ENCODE assay signal across 8 mouse cellular contexts in genomic region chr5:76853549-76853948, GRCm38 (mm10). TPM values are rescaled to one million over a fixed set of nuclear protein-coding genes. Genes with fewer than 3 reads are reported as not detected.
A peak's percentile ranks its signal among the peaks of the same experiment; 100 is the strongest.
DNase-seq lines count a peak whose midpoint lies in the region; ATAC-seq lines count a peak whose summit lies in the region.

No protein-coding gene starts in this region.

- peak; percentile 76 for ATAC-seq in CD4-positive, CD25-positive, alpha-beta regulatory T cell, adult 4 months
- ATAC-seq in erythroblast, adult 5-6 weeks (replicated peaks; ENCODE audit: low FRiP score, poor library complexity, severe bottlenecking), result peak; percentile 83
- ATAC-seq in heart, embryonic 15.5 days (replicated peaks; ENCODE audit: insufficient number of reproducible peaks, insufficient read depth, low FRiP score, low read depth), result peak; percentile 70
- peak; percentile 80 for ATAC-seq in liver, embryonic 13.5 days (ENCODE audit: low read depth)
- peak; percentile 83 for ATAC-seq in neural tube, embryonic 11.5 days (ENCODE audit: insufficient read depth, low FRiP score, low TSS enrichment)
- peak; percentile 84 for ATAC-seq in stomach, embryonic 15.5 days (ENCODE audit: insufficient read depth, low FRiP score, low read depth)

- H3K9ac ChIP-seq in heart, embryonic 15.5 days, result no peak overlapping the region
- H3K9ac ChIP-seq in liver, embryonic 13.5 days, result no peak overlapping the region
- no peak overlapping the region for H3K9ac ChIP-seq in neural tube, embryonic 11.5 days (ENCODE audit: low read length)
- H3K9ac ChIP-seq in stomach, embryonic 15.5 days, result no peak overlapping the region

- H3K27ac ChIP-seq in heart, embryonic 15.5 days, result no peak overlapping the region
- H3K27ac ChIP-seq in liver, embryonic 13.5 days, result no peak overlapping the region
- no peak overlapping the region for H3K27ac ChIP-seq in neural tube, embryonic 11.5 days (ENCODE audit: low read depth, low read length)
- H3K27ac ChIP-seq in stomach, embryonic 15.5 days, result no peak overlapping the region

- H3K27me3 ChIP-seq in heart, embryonic 15.5 days, result peaks cover 20% of the 10 kb centered on the region
- H3K27me3 ChIP-seq in liver, embryonic 13.5 days, result peaks cover 38% of the 10 kb centered on the region
- peaks cover 21% of the 10 kb centered on the region for H3K27me3 ChIP-seq in neural tube, embryonic 11.5 days (ENCODE audit: control insufficient read depth, insufficient read depth, low read length)
- H3K27me3 ChIP-seq in stomach, embryonic 15.5 days (replicated peaks), result peaks cover 26% of the 10 kb centered on the region; the same call in 1 of the 2 replicates

- H3K36me3 ChIP-seq in heart, embryonic 15.5 days, result no peaks in the 10 kb centered on the region
- 0 out of 2 replicates have a peak, but pooled peaks cover 4% of the 10 kb centered on the region for H3K36me3 ChIP-seq in liver, embryonic 13.5 days
- H3K36me3 ChIP-seq in neural tube, embryonic 11.5 days (ENCODE audit: control insufficient read depth, insufficient read depth, low read length), result no peaks in the 10 kb centered on the region
- H3K36me3 ChIP-seq in stomach, embryonic 15.5 days, result no peaks in the 10 kb centered on the region

- H3K4me1 ChIP-seq in heart, embryonic 15.5 days (replicated peaks), result peaks cover 31% of the 10 kb centered on the region
- H3K4me1 ChIP-seq in liver, embryonic 13.5 days (replicated peaks), result peaks cover 15% of the 10 kb centered on the region
- H3K4me1 ChIP-seq in neural tube, embryonic 11.5 days (ENCODE audit: control insufficient read depth, insufficient read depth, low read length), result 0 out of 2 replicates have a peak, but pooled peaks cover 3% of the 10 kb centered on the region
- H3K4me1 ChIP-seq in stomach, embryonic 15.5 days, result peaks cover 13% of the 10 kb centered on the region; the same call in 1 of the 2 replicates

- H3K9me3 ChIP-seq in heart, embryonic 15.5 days (replicated peaks), result no peaks in the 10 kb centered on the region
- H3K9me3 ChIP-seq in liver, embryonic 13.5 days (replicated peaks), result no peaks in the 10 kb centered on the region
- no peaks in the 10 kb centered on the region for H3K9me3 ChIP-seq in neural tube, embryonic 11.5 days (ENCODE audit: control insufficient read depth, low read length)
- no peaks in the 10 kb centered on the region for H3K9me3 ChIP-seq in stomach, embryonic 15.5 days

- H3K4me2 ChIP-seq in heart, embryonic 15.5 days, result no peak overlapping the region
- H3K4me2 ChIP-seq in liver, embryonic 13.5 days, result no peak overlapping the region
- H3K4me2 ChIP-seq in neural tube, embryonic 11.5 days (ENCODE audit: low read depth), result no peak overlapping the region
- no peak overlapping the region for H3K4me2 ChIP-seq in stomach, embryonic 15.5 days

- no peak overlapping the region for H3K4me3 ChIP-seq in heart, embryonic 15.5 days
- no peak overlapping the region for H3K4me3 ChIP-seq in liver, embryonic 13.5 days (replicated peaks)
- H3K4me3 ChIP-seq in neural tube, embryonic 11.5 days (ENCODE audit: low read depth, low read length), result no peak overlapping the region
- H3K4me3 ChIP-seq in stomach, embryonic 15.5 days (replicated peaks), result no peak overlapping the region

- DNase-seq in brain, adult 2 months (ENCODE audit: low read depth, low spot score), result peak; percentile 74
- DNase-seq in kidney, postnatal 25 days, result peak; percentile 80 to 86
- DNase-seq in liver, embryonic 13.5 days, result peak; percentile 61
- peak; percentile 88 for DNase-seq in neural tube, embryonic 11.5 days (ENCODE audit: low spot score)

- 14% methylated on average over 10 of the region's 10 CpGs for WGBS in heart, embryonic 15.5 days
- 10% methylated on average over 10 of the region's 10 CpGs for WGBS in liver, embryonic 13.5 days (ENCODE audit: insufficient replicate concordance)
- WGBS in neural tube, embryonic 11.5 days, result 18% methylated on average over 10 of the region's 10 CpGs
- WGBS in stomach, embryonic 15.5 days, result 16% methylated on average over 10 of the region's 10 CpGs

RNA-seq across cellular contexts. Expression of gene Aasdh, which starts 51.8 kb away (rescaled TPM):
- 10 to 100 TPM; 17.2 to 24.9 TPM for polyA plus RNA-seq in CD4-positive, CD25-positive, alpha-beta regulatory T cell, adult 4 months (2017; shearing (Covaris generic))
- total RNA-seq in erythroblast, adult 5-6 weeks (2015; ENCODE audit: low replicate concordance), result 4.2 TPM in 2 replicates
- 3.6 and 13.5 TPM in 2 replicates for total RNA-seq in erythroblast, adult 5-6 weeks (2017; ENCODE audit: low replicate concordance)
- 13.9 and 14.1 TPM in 2 replicates for polyA plus RNA-seq in heart, embryonic 15.5 days (2015; fragmentation: Nextera tagmentation; extraction: Ambion mirVana)
- 6.4 and 10.1 TPM in 2 replicates for polyA plus RNA-seq in liver, embryonic 13.5 days (2015; fragmentation: Nextera tagmentation; extraction: Ambion mirVana)
- 14.6 and 15.6 TPM in 2 replicates for polyA plus RNA-seq in neural tube, embryonic 11.5 days (2014; fragmentation: Nextera tagmentation; extraction: Ambion mirVana)
- polyA plus RNA-seq in stomach, embryonic 15.5 days (2015; fragmentation: Nextera tagmentation; extraction: Ambion mirVana), result 14.5 and 16.7 TPM in 2 replicates
